Comparison of ENCODE assay signal across 9 mouse cellular contexts in genomic region chr9:57640384-57640783, GRCm38 (mm10). TPM values are rescaled to one million over a fixed set of nuclear protein-coding genes. Genes with fewer than 3 reads are reported as not detected.
DNase-seq lines count a peak whose midpoint lies in the region; ATAC-seq and TF ChIP-seq lines count a peak whose summit lies in the region.
"Had no signal": no experiment of that assay in that cellular context is flagged by ENCODE, and none has a peak within 500 bp of the region (broad histone marks: within the 10 kb centered on the region; RNA-seq: fewer than 3 reads in every experiment).

No protein-coding gene starts in this region.

- ATAC-seq in midbrain, embryonic 11.5 days (ENCODE audit: low FRiP score) = no peak

- DNase-seq in 416B (ENCODE audit: low read depth) = peak; percentile 95
- DNase-seq in MEL (ENCODE audit: low read depth, low spot score) = peak; percentile 93
- DNase-seq in fibroblast of lung, adult 2 months (ENCODE audit: low read depth) = peak; percentile 54
- DNase-seq in heart, postnatal 25 days (ENCODE audit: low spot score) = peak; percentile 45
- DNase-seq in limb, embryonic 10.5 days (ENCODE audit: low spot score) = no peak
- no peak for DNase-seq in midbrain, embryonic 11.5 days (ENCODE audit: low spot score, missing footprints)
- peak; percentile 50 for DNase-seq in telencephalon, adult 2 months (ENCODE audit: low read depth, low spot score)
- DNase-seq in layer of hippocampus, postnatal 14 days (ENCODE audit: low spot score in 2 of 2) = no peak

- peak overlapping the region; percentile 49 for H3K9ac ChIP-seq in MEL (ENCODE audit: control insufficient read depth, low read depth, low read length, poor library complexity, severe bottlenecking)
- peak overlapping the region; percentile 31; the same call in 1 of the 2 replicates for H3K9ac ChIP-seq in midbrain, embryonic 11.5 days (ENCODE audit: low read length)

- intact Hi-C loops in heart, postnatal 25 days (cut with DNase I) = loop anchor here (5.0 kb wide), 1 partner anchor 118 kb away; the partner anchor contains the start of gene Cox5a

- H3K27me3 ChIP-seq in MEL (ENCODE audit: control insufficient read depth in 1 of 2, insufficient read depth in 2 of 2, low read length in 2 of 2) = no peaks in the 10 kb centered on the region
- no peaks in the 10 kb centered on the region for H3K27me3 ChIP-seq in limb, embryonic 10.5 days (ENCODE audit: low read depth, poor library complexity, severe bottlenecking)
- no peaks in the 10 kb centered on the region for H3K27me3 ChIP-seq in midbrain, embryonic 11.5 days (ENCODE audit: control insufficient read depth, insufficient read depth, low read length)

- H3K4me2 ChIP-seq in midbrain, embryonic 11.5 days = peak overlapping the region; percentile 8; the same call in 1 of the 2 replicates

- 0 out of 4 replicates have a peak, but pooled peaks of 1 of the 2 experiments have one; percentile 28 for TF ChIP-seq EP300 in MEL (IDR thresholded peaks at IDR 0.05; ENCODE audit: low read depth in 1 of 2, low read length in 2 of 2)

- H3K36me3 ChIP-seq in MEL (ENCODE audit: control insufficient read depth in 1 of 2, insufficient read depth in 2 of 2, low read length in 2 of 2) = peaks cover 6 to 58% of the 10 kb centered on the region in 2 experiments
- peaks cover 43% of the 10 kb centered on the region for H3K36me3 ChIP-seq in limb, embryonic 10.5 days
- no peaks in the 10 kb centered on the region for H3K36me3 ChIP-seq in midbrain, embryonic 11.5 days (ENCODE audit: control insufficient read depth, insufficient read depth, low read length)

- H3K27ac ChIP-seq in MEL (ENCODE audit: control insufficient read depth, low read depth, low read length) = peak overlapping the region; percentile 55
- H3K27ac ChIP-seq in limb, embryonic 10.5 days = peak overlapping the region; percentile 84
- 0 out of 2 replicates have a peak overlapping the region, but pooled peaks have one; percentile 7 for H3K27ac ChIP-seq in midbrain, embryonic 11.5 days (ENCODE audit: low read depth, low read length)

- 20% methylated on average over 15 of the region's 15 CpGs for WGBS in limb, embryonic 10.5 days
- 32% methylated on average over 15 of the region's 15 CpGs for WGBS in midbrain, embryonic 11.5 days

- peak overlapping the region in 1 of 2 experiments; percentile 9; a peak in 2 of 4 replicates for H3K4me3 ChIP-seq in MEL (ENCODE audit: control insufficient read depth in 1 of 2, insufficient read depth in 1 of 2, low read depth in 2 of 2, low read length in 2 of 2)
- H3K4me3 ChIP-seq in limb, embryonic 10.5 days = peak overlapping the region; percentile 19
- H3K4me3 ChIP-seq in midbrain, embryonic 11.5 days (ENCODE audit: low read depth, low read length) = no peak overlapping the region

- peaks cover 27 to 63% of the 10 kb centered on the region in 2 experiments for H3K4me1 ChIP-seq in MEL (ENCODE audit: control insufficient read depth in 1 of 2, insufficient read depth in 2 of 2, low read length in 2 of 2)
- H3K4me1 ChIP-seq in limb, embryonic 10.5 days = peaks cover 83% of the 10 kb centered on the region
- H3K4me1 ChIP-seq in midbrain, embryonic 11.5 days (ENCODE audit: control insufficient read depth, insufficient read depth, low read length) = peaks cover 47% of the 10 kb centered on the region

- peak in 1 of 2 experiments; percentile 44; a peak in 1 of 4 replicates for TF ChIP-seq POLR2A in MEL (IDR thresholded peaks at IDR 0.05; ENCODE audit: control insufficient read depth in 1 of 2, insufficient read depth in 1 of 2, low read depth in 1 of 2, low read length in 2 of 2, poor library complexity in 1 of 2)

- no peak for TF ChIP-seq RAD21 in MEL (IDR thresholded peaks at IDR 0.05; ENCODE audit: low read depth, low read length)

- peaks cover 97% of the 10 kb centered on the region for H3K79me2 ChIP-seq in MEL (ENCODE audit: control insufficient read depth, insufficient read depth, low read length, poor library complexity)

- H3K9me3 ChIP-seq in MEL (replicated peaks; ENCODE audit: insufficient read depth, low read length) = no peaks in the 10 kb centered on the region
- H3K9me3 ChIP-seq in limb, embryonic 10.5 days (replicated peaks) = no peaks in the 10 kb centered on the region
- no peaks in the 10 kb centered on the region for H3K9me3 ChIP-seq in midbrain, embryonic 11.5 days (ENCODE audit: control insufficient read depth, low read length)

- no peak for TF ChIP-seq CTCF in MEL (IDR thresholded peaks at IDR 0.05 in 2 of 3, conservative IDR thresholded peaks at IDR 0.05 in 1 of 3; ENCODE audit: control insufficient read depth in 1 of 3, insufficient read depth in 1 of 3, low read depth in 2 of 3, low read length in 3 of 3, poor library complexity in 1 of 3, severe bottlenecking in 1 of 3)

TF ChIP-seq in MEL, 35 proteins besides CTCF, POLR2A, EP300 and RAD21 (continues in another document):
- TF ChIP-seq ELF1 (IDR thresholded peaks at IDR 0.05; ENCODE audit: low read depth, low read length) (peak; percentile 94), SMC3 (IDR thresholded peaks at IDR 0.05; ENCODE audit: low read depth, low read length) (no peak), ZKSCAN1 (IDR thresholded peaks at IDR 0.05; ENCODE audit: low read depth, low read length) (no peak), MAFK (IDR thresholded peaks at IDR 0.05; ENCODE audit: borderline replicate concordance, low read depth, low read length) (no peak), POLR2AphosphoS2 (IDR thresholded peaks at IDR 0.05; ENCODE audit: low read length) (no peak), CHD1 (IDR thresholded peaks at IDR 0.05; ENCODE audit: low read depth, low read length) (no peak), ZNF384 (IDR thresholded peaks at IDR 0.05; ENCODE audit: low read depth, low read length) (no peak), ETS1 (IDR thresholded peaks at IDR 0.05; ENCODE audit: low read depth, low read length) (peak; percentile 58; the same call in 1 of the 2 replicates), MAZ (IDR thresholded peaks at IDR 0.05; ENCODE audit: low read depth, low read length) (no peak), GABPA (IDR thresholded peaks at IDR 0.05; ENCODE audit: low read depth, low read length) (no peak), JUND (IDR thresholded peaks at IDR 0.05; ENCODE audit: low read depth, low read length) (no peak), KAT2A (conservative IDR thresholded peaks at IDR 0.05; ENCODE audit: low read depth, low read length) (no peak), ZMIZ1 (IDR thresholded peaks at IDR 0.05; ENCODE audit: low read depth, low read length) (no peak; the same call in 1 of the 2 replicates), MEF2A (IDR thresholded peaks at IDR 0.05; ENCODE audit: extremely low read depth, insufficient replicate concordance, low read depth, low read length, poor library complexity, severe bottlenecking) (no peak), HCFC1 (IDR thresholded peaks at IDR 0.05; ENCODE audit: low read depth, low read length) (peak; percentile 46; the same call in 1 of the 2 replicates), TBP (IDR thresholded peaks at IDR 0.05; ENCODE audit: low read depth, low read length) (peak; percentile 64; the same call in 1 of the 2 replicates), MYB (IDR thresholded peaks at IDR 0.05; ENCODE audit: low read depth, low read length) (no peak), CHD2 (IDR thresholded peaks at IDR 0.05; ENCODE audit: low read length) (no peak), UBTF (IDR thresholded peaks at IDR 0.05; ENCODE audit: borderline replicate concordance, insufficient read depth, low read depth, low read length) (peak; percentile 44; the same call in 1 of the 2 replicates)

RNA-seq across cellular contexts. Expression of gene Csk, which starts 13.0 kb away (rescaled TPM):
- 213 and 215 TPM in 2 replicates for total RNA-seq in MEL (2012; rRNA removed)
- polyA plus RNA-seq in MEL (2012; ENCODE audit: insufficient read depth in 1 of 2, insufficient read length in 2 of 2, low read depth in 1 of 2, low replicate concordance in 2 of 2, missing spikeins in 1 of 2) = 100 to 1,000 TPM in 1 of 2 experiments, not detected in 1; 338 TPM
- 10 to 100 TPM; 23.5 to 27.4 TPM for total RNA-seq in heart, postnatal 25 days (2021)
- 33.2 and 40.1 TPM in 2 replicates for polyA plus RNA-seq in limb, embryonic 10.5 days (2016; fragmentation: Nextera tagmentation; extraction: Ambion mirVana)
- 29.2 and 32.3 TPM in 2 replicates for polyA plus RNA-seq in midbrain, embryonic 11.5 days (2014; fragmentation: Nextera tagmentation; extraction: Ambion mirVana)
- total RNA-seq in layer of hippocampus, postnatal 14 days (2021) = 10 to 100 TPM; 41.6 to 49.5 TPM

RNA-seq across cellular contexts. Expression of gene Lman1l, which starts 19.8 kb away (rescaled TPM):
- 0.08 TPM in 1 of 2 replicates, not detected in the other for total RNA-seq in MEL (2012; rRNA removed)
- polyA plus RNA-seq in MEL (2012; ENCODE audit: insufficient read depth in 1 of 2, insufficient read length in 2 of 2, low read depth in 1 of 2, low replicate concordance in 2 of 2, missing spikeins in 1 of 2) = under 1 TPM in 1 of 2 experiments, not detected in 1; 0.11 TPM
- not detected for total RNA-seq in heart, postnatal 25 days (2021)
- not detected in 2 replicates for polyA plus RNA-seq in limb, embryonic 10.5 days (2016; fragmentation: Nextera tagmentation; extraction: Ambion mirVana)
- polyA plus RNA-seq in midbrain, embryonic 11.5 days (2014; fragmentation: Nextera tagmentation; extraction: Ambion mirVana) = 0.08 TPM in 1 of 2 replicates, not detected in the other
- total RNA-seq in layer of hippocampus, postnatal 14 days (2021) = not detected

RNA-seq across cellular contexts. Expression of gene Cplx3, which starts 34.3 kb away (rescaled TPM):
- total RNA-seq in MEL (2012; rRNA removed) = not detected in 2 replicates
- not detected for polyA plus RNA-seq in MEL (2012; ENCODE audit: insufficient read depth in 1 of 2, insufficient read length in 2 of 2, low read depth in 1 of 2, low replicate concordance in 2 of 2, missing spikeins in 1 of 2)
- total RNA-seq in heart, postnatal 25 days (2021) = not detected
- polyA plus RNA-seq in limb, embryonic 10.5 days (2016; fragmentation: Nextera tagmentation; extraction: Ambion mirVana) = not detected in 2 replicates
- polyA plus RNA-seq in midbrain, embryonic 11.5 days (2014; fragmentation: Nextera tagmentation; extraction: Ambion mirVana) = 3.0 and 3.1 TPM in 2 replicates
- 1 to 10 TPM; 2.4 to 3.2 TPM for total RNA-seq in layer of hippocampus, postnatal 14 days (2021)
- polyA plus RNA-seq: large intestine, adult 2 months had no signal

RNA-seq across cellular contexts. Expression of gene Cyp1a2, which starts 43.1 kb away (rescaled TPM):
- total RNA-seq in MEL (2012; rRNA removed) = not detected in 2 replicates
- polyA plus RNA-seq in MEL (2012; ENCODE audit: insufficient read depth in 1 of 2, insufficient read length in 2 of 2, low read depth in 1 of 2, low replicate concordance in 2 of 2, missing spikeins in 1 of 2) = not detected
- total RNA-seq in heart, postnatal 25 days (2021) = not detected
- not detected in 2 replicates for polyA plus RNA-seq in limb, embryonic 10.5 days (2016; fragmentation: Nextera tagmentation; extraction: Ambion mirVana)
- not detected in 2 replicates for polyA plus RNA-seq in midbrain, embryonic 11.5 days (2014; fragmentation: Nextera tagmentation; extraction: Ambion mirVana)
- total RNA-seq in layer of hippocampus, postnatal 14 days (2021) = not detected
- polyA plus RNA-seq: large intestine, adult 2 months had no signal

RNA-seq across cellular contexts. Expression of gene Cyp1a1, which starts 47.3 kb away (rescaled TPM):
- 0.04 and 0.07 TPM in 2 replicates for total RNA-seq in MEL (2012; rRNA removed)
- polyA plus RNA-seq in MEL (2012; ENCODE audit: insufficient read depth in 1 of 2, insufficient read length in 2 of 2, low read depth in 1 of 2, low replicate concordance in 2 of 2, missing spikeins in 1 of 2) = under 1 TPM in 1 of 2 experiments, not detected in 1; 0.26 TPM
- total RNA-seq in heart, postnatal 25 days (2021) = under 1 TPM in 1 of 2 experiments, not detected in 1; 0.08 TPM
- polyA plus RNA-seq in limb, embryonic 10.5 days (2016; fragmentation: Nextera tagmentation; extraction: Ambion mirVana) = 0.11 TPM in 1 of 2 replicates, not detected in the other
- not detected in 2 replicates for polyA plus RNA-seq in midbrain, embryonic 11.5 days (2014; fragmentation: Nextera tagmentation; extraction: Ambion mirVana)
- under 1 TPM; 0.14 to 0.28 TPM for total RNA-seq in layer of hippocampus, postnatal 14 days (2021)

Comparison
In these comparisons a context has a peak if more than half of its experiments do, and no peak if none do; other contexts are left out.
1. DNase-seq: peak in 416B (single experiment), MEL (single experiment), fibroblast of lung, adult 2 months (single experiment), heart, postnatal 25 days (single experiment) and telencephalon, adult 2 months (single experiment); none in limb, embryonic 10.5 days (single experiment), midbrain, embryonic 11.5 days (single experiment) and layer of hippocampus, postnatal 14 days (0 of 2).
2. H3K27ac ChIP-seq: peak in every context shown above with its lines; median percentile 84 in limb, embryonic 10.5 days; 55 in MEL; 7 in midbrain, embryonic 11.5 days.